In genomic region chr15:86075305-86076047, GRCm38 (mm10) we compare ENCODE assay signal across 10 mouse cellular contexts.
"Had no signal": no experiment of that assay in that cellular context is flagged by ENCODE, and none has a peak within 500 bp of the region (broad histone marks: within the 10 kb centered on the region; RNA-seq: fewer than 3 reads in every experiment).

No protein-coding gene starts in this region.

- H3K9ac ChIP-seq: limb, embryonic 15.5 days; liver, embryonic 15.5 days; lung, embryonic 15.5 days; midbrain, embryonic 13.5 days; neural tube, embryonic 15.5 days had no signal

- H3K9me3 ChIP-seq: limb, embryonic 15.5 days; liver, embryonic 15.5 days; lung, embryonic 15.5 days; midbrain, embryonic 13.5 days; neural tube, embryonic 15.5 days had no signal

- H3K36me3 ChIP-seq: liver, embryonic 15.5 days; lung, embryonic 15.5 days; midbrain, embryonic 13.5 days; neural tube, embryonic 15.5 days had no signal

- H3K27me3 ChIP-seq: limb, embryonic 15.5 days; liver, embryonic 15.5 days; lung, embryonic 15.5 days; midbrain, embryonic 13.5 days; neural tube, embryonic 15.5 days had no signal

- H3K4me2 ChIP-seq: limb, embryonic 15.5 days; liver, embryonic 15.5 days; lung, embryonic 15.5 days; midbrain, embryonic 13.5 days; neural tube, embryonic 15.5 days had no signal

- H3K4me3 ChIP-seq: limb, embryonic 15.5 days; liver, embryonic 15.5 days; lung, embryonic 15.5 days; midbrain, embryonic 13.5 days; neural tube, embryonic 15.5 days had no signal

- DNase-seq: layer of hippocampus, adult 9-11 months; layer of hippocampus, postnatal 36 days; right cerebral cortex, adult 18-20 months; right cerebral cortex, postnatal 25 days; thymus, postnatal 4 days had no signal

- ATAC-seq: midbrain, embryonic 13.5 days had no signal

- H3K27ac ChIP-seq: liver, embryonic 15.5 days; midbrain, embryonic 13.5 days; neural tube, embryonic 15.5 days had no signal
